ENCODE assay signal across 8 mouse cellular contexts in the genomic region with DNA sequence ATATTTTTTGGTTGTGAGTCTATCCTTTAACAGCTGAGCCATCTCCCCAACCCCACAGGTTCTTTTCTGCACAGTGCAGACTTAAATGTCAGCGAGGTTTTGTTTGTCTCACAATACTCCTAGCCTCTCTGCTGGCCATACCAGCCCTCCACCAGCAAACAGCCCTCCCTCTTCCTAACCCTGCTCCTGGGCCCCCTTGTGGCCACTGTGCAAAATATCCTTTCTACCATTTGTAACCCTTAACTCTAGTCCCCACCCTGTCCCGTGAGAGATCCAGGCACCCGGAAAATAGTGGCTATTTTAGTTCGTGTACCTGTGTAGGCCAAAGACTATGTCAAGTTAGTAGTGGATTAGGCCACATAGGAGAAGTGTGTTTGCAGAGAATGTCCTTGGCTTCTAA. TPM values are rescaled to one million over a fixed set of nuclear protein-coding genes. Genes with fewer than 3 reads are reported as not detected.
DNase-seq lines count a peak whose midpoint lies in the region; ATAC-seq lines count a peak whose summit lies in the region.

No protein-coding gene starts in this region.

- peaks cover 2% of the 10 kb centered on the region for H3K27me3 ChIP-seq in forebrain, embryonic 10.5 days (ENCODE audit: poor library complexity, severe bottlenecking)
- H3K27me3 ChIP-seq in forebrain, embryonic 15.5 days, result peaks cover under 1% of the 10 kb centered on the region
- peaks cover 8% of the 10 kb centered on the region for H3K27me3 ChIP-seq in forebrain, embryonic 13.5 days
- H3K27me3 ChIP-seq in limb, embryonic 11.5 days (ENCODE audit: control insufficient read depth, insufficient read depth, low read length), result peaks cover 1% of the 10 kb centered on the region; the same call in 1 of the 2 replicates
- peaks cover 1% of the 10 kb centered on the region for H3K27me3 ChIP-seq in midbrain, embryonic 14.5 days (ENCODE audit: control insufficient read depth, insufficient read depth, low read length)

- H3K36me3 ChIP-seq in forebrain, embryonic 10.5 days (replicated peaks), result peaks cover 4% of the 10 kb centered on the region
- peaks cover 4% of the 10 kb centered on the region for H3K36me3 ChIP-seq in forebrain, embryonic 15.5 days
- H3K36me3 ChIP-seq in forebrain, embryonic 13.5 days (ENCODE audit: poor library complexity, severe bottlenecking), result peaks cover 2% of the 10 kb centered on the region
- H3K36me3 ChIP-seq in limb, embryonic 11.5 days (ENCODE audit: control insufficient read depth, insufficient read depth, low read length), result no peaks in the 10 kb centered on the region
- H3K36me3 ChIP-seq in midbrain, embryonic 14.5 days (ENCODE audit: control insufficient read depth, insufficient read depth, low read length), result no peaks in the 10 kb centered on the region

- no peak overlapping the region for H3K4me2 ChIP-seq in forebrain, embryonic 15.5 days (replicated peaks)
- H3K4me2 ChIP-seq in forebrain, embryonic 13.5 days, result no peak overlapping the region
- no peak overlapping the region for H3K4me2 ChIP-seq in limb, embryonic 11.5 days (ENCODE audit: low read depth, severe bottlenecking)
- H3K4me2 ChIP-seq in midbrain, embryonic 14.5 days (ENCODE audit: low read length), result no peak overlapping the region

- no peaks in the 10 kb centered on the region for H3K9me3 ChIP-seq in forebrain, embryonic 10.5 days
- H3K9me3 ChIP-seq in forebrain, embryonic 15.5 days, result no peaks in the 10 kb centered on the region
- no peaks in the 10 kb centered on the region for H3K9me3 ChIP-seq in forebrain, embryonic 13.5 days (replicated peaks)
- no peaks in the 10 kb centered on the region for H3K9me3 ChIP-seq in limb, embryonic 11.5 days (ENCODE audit: control insufficient read depth, low read length)
- H3K9me3 ChIP-seq in midbrain, embryonic 14.5 days (ENCODE audit: control insufficient read depth, low read length), result no peaks in the 10 kb centered on the region

- H3K4me1 ChIP-seq in forebrain, embryonic 10.5 days, result peaks cover 14% of the 10 kb centered on the region
- H3K4me1 ChIP-seq in forebrain, embryonic 15.5 days, result no peaks in the 10 kb centered on the region
- no peaks in the 10 kb centered on the region for H3K4me1 ChIP-seq in forebrain, embryonic 13.5 days
- H3K4me1 ChIP-seq in limb, embryonic 11.5 days (ENCODE audit: control insufficient read depth, insufficient read depth, low read length), result no peaks in the 10 kb centered on the region
- H3K4me1 ChIP-seq in midbrain, embryonic 14.5 days (ENCODE audit: control insufficient read depth, insufficient read depth, low read length), result no peaks in the 10 kb centered on the region

- no peak overlapping the region for H3K9ac ChIP-seq in forebrain, embryonic 15.5 days (replicated peaks)
- H3K9ac ChIP-seq in forebrain, embryonic 13.5 days, result no peak overlapping the region
- H3K9ac ChIP-seq in limb, embryonic 11.5 days (ENCODE audit: low read length), result no peak overlapping the region
- H3K9ac ChIP-seq in midbrain, embryonic 14.5 days (replicated peaks; ENCODE audit: low read length), result no peak overlapping the region

- no peak overlapping the region for H3K27ac ChIP-seq in forebrain, embryonic 10.5 days
- no peak overlapping the region for H3K27ac ChIP-seq in forebrain, embryonic 15.5 days (replicated peaks)
- H3K27ac ChIP-seq in forebrain, embryonic 13.5 days, result no peak overlapping the region
- no peak overlapping the region for H3K27ac ChIP-seq in limb, embryonic 11.5 days (replicated peaks; ENCODE audit: low read depth, low read length)
- no peak overlapping the region for H3K27ac ChIP-seq in midbrain, embryonic 14.5 days (replicated peaks; ENCODE audit: low read depth, low read length)

- WGBS in forebrain, embryonic 10.5 days, result 24% methylated on average over 4 of the region's 4 CpGs
- 15% methylated on average over 4 of the region's 4 CpGs for whole genome bisulfite sequencing in forebrain, embryonic 15.5 days
- WGBS in forebrain, embryonic 13.5 days, result 21% methylated on average over 4 of the region's 4 CpGs
- WGBS in limb, embryonic 11.5 days, result 20% methylated on average over 4 of the region's 4 CpGs
- 23% methylated on average over 4 of the region's 4 CpGs for WGBS in midbrain, embryonic 14.5 days

- H3K4me3 ChIP-seq in forebrain, embryonic 10.5 days, result no peak overlapping the region
- H3K4me3 ChIP-seq in forebrain, embryonic 15.5 days, result no peak overlapping the region
- H3K4me3 ChIP-seq in forebrain, embryonic 13.5 days, result no peak overlapping the region
- no peak overlapping the region for H3K4me3 ChIP-seq in limb, embryonic 11.5 days (ENCODE audit: low read depth, low read length)
- H3K4me3 ChIP-seq in midbrain, embryonic 14.5 days (replicated peaks; ENCODE audit: low read depth, low read length), result no peak overlapping the region

- DNase-seq in forebrain, embryonic 10.5 days (ENCODE audit: extremely low spot score, low spot score), result peak; percentile 62
- DNase-seq in 3T3-L1 (ENCODE audit: low read depth, low spot score) (peak; percentile 64), adipocyte (ENCODE audit: low spot score) (peak; percentile 47)
- DNase-seq in limb, embryonic 11.5 days (ENCODE audit: low spot score), result peak; percentile 81
- DNase-seq in midbrain, embryonic 14.5 days, result peak; percentile 71
- peak; percentile 65 for DNase-seq in yolk sac, embryonic 10.5 days (ENCODE audit: low spot score)

- no peak for ATAC-seq in forebrain, embryonic 15.5 days (replicated peaks)
- peak; percentile 50; the same call in 1 of the 2 replicates for ATAC-seq in forebrain, embryonic 13.5 days
- ATAC-seq in limb, embryonic 11.5 days (ENCODE audit: insufficient number of reproducible peaks, low FRiP score, low TSS enrichment, low read depth), result peak; percentile 71; the same call in 1 of the 2 replicates
- no peak for ATAC-seq in midbrain, embryonic 14.5 days (ENCODE audit: low FRiP score, low TSS enrichment)

RNA-seq across cellular contexts. Expression of a gene that starts 6.5 kb away (rescaled TPM):
- polyA plus RNA-seq in forebrain, embryonic 10.5 days (2016; fragmentation: Nextera tagmentation; extraction: Ambion mirVana), result 0.94 and 1.3 TPM in 2 replicates
- polyA plus RNA-seq in forebrain, embryonic 15.5 days (2015; fragmentation: Nextera tagmentation; extraction: Ambion mirVana), result 2.5 and 3.2 TPM in 2 replicates
- polyA plus RNA-seq in forebrain, embryonic 13.5 days (2015; fragmentation: Nextera tagmentation; extraction: Ambion mirVana), result 0.43 and 0.64 TPM in 2 replicates
- polyA plus RNA-seq in limb, embryonic 11.5 days (2014; fragmentation: Nextera tagmentation; extraction: Ambion mirVana), result 0.57 and 0.82 TPM in 2 replicates
- 1.8 and 3.7 TPM in 2 replicates for polyA plus RNA-seq in midbrain, embryonic 14.5 days (2014; fragmentation: Nextera tagmentation; extraction: Ambion mirVana)

RNA-seq across cellular contexts. Expression of a gene that starts 8.5 kb away (rescaled TPM):
- 1,382 and 1,410 TPM in 2 replicates for polyA plus RNA-seq in forebrain, embryonic 10.5 days (2016; fragmentation: Nextera tagmentation; extraction: Ambion mirVana)
- 886 and 899 TPM in 2 replicates for polyA plus RNA-seq in forebrain, embryonic 15.5 days (2015; fragmentation: Nextera tagmentation; extraction: Ambion mirVana)
- 917 and 1,023 TPM in 2 replicates for polyA plus RNA-seq in forebrain, embryonic 13.5 days (2015; fragmentation: Nextera tagmentation; extraction: Ambion mirVana)
- 1,566 and 1,655 TPM in 2 replicates for polyA plus RNA-seq in limb, embryonic 11.5 days (2014; fragmentation: Nextera tagmentation; extraction: Ambion mirVana)
- polyA plus RNA-seq in midbrain, embryonic 14.5 days (2014; fragmentation: Nextera tagmentation; extraction: Ambion mirVana), result 843 and 877 TPM in 2 replicates

RNA-seq across cellular contexts. Expression of a gene that starts 47.5 kb away (rescaled TPM):
- polyA plus RNA-seq in forebrain, embryonic 10.5 days (2016; fragmentation: Nextera tagmentation; extraction: Ambion mirVana), result 2.2 and 2.7 TPM in 2 replicates
- 0.69 and 1.0 TPM in 2 replicates for polyA plus RNA-seq in forebrain, embryonic 15.5 days (2015; fragmentation: Nextera tagmentation; extraction: Ambion mirVana)
- polyA plus RNA-seq in forebrain, embryonic 13.5 days (2015; fragmentation: Nextera tagmentation; extraction: Ambion mirVana), result 0.40 and 0.44 TPM in 2 replicates
- 6.8 and 8.5 TPM in 2 replicates for polyA plus RNA-seq in limb, embryonic 11.5 days (2014; fragmentation: Nextera tagmentation; extraction: Ambion mirVana)
- 0.95 TPM in 1 of 2 replicates, not detected in the other for polyA plus RNA-seq in midbrain, embryonic 14.5 days (2014; fragmentation: Nextera tagmentation; extraction: Ambion mirVana)

RNA-seq across cellular contexts. Expression of a gene that starts 47.9 kb away (rescaled TPM):
- polyA plus RNA-seq in forebrain, embryonic 10.5 days (2016; fragmentation: Nextera tagmentation; extraction: Ambion mirVana), result 53.9 and 56.8 TPM in 2 replicates
- 47.0 and 47.2 TPM in 2 replicates for polyA plus RNA-seq in forebrain, embryonic 15.5 days (2015; fragmentation: Nextera tagmentation; extraction: Ambion mirVana)
- 45.1 and 47.3 TPM in 2 replicates for polyA plus RNA-seq in forebrain, embryonic 13.5 days (2015; fragmentation: Nextera tagmentation; extraction: Ambion mirVana)
- 45.0 and 45.4 TPM in 2 replicates for polyA plus RNA-seq in limb, embryonic 11.5 days (2014; fragmentation: Nextera tagmentation; extraction: Ambion mirVana)
- 42.0 and 43.6 TPM in 2 replicates for polyA plus RNA-seq in midbrain, embryonic 14.5 days (2014; fragmentation: Nextera tagmentation; extraction: Ambion mirVana)

Comparison
In these comparisons a context has a peak if more than half of its experiments do, and no peak if none do; other contexts are left out.
1. ATAC-seq: peak in forebrain, embryonic 13.5 days (single experiment) and limb, embryonic 11.5 days (single experiment); none in forebrain, embryonic 15.5 days (single experiment) and midbrain, embryonic 14.5 days (single experiment).
2. Peak in every context shown above with its lines, with median percentiles within 50 percentile points of each other: DNase-seq.